Mouse (Mus musculus): ENCODE results near the gene Kmt5b. TPM values are rescaled to one million over a fixed set of nuclear protein-coding genes. Genes with fewer than 3 reads are reported as not detected.

Kmt5b gene
- polyA plus RNA-seq, 1 experiment from 2014 or later = 37.1 TPM

DNA sequence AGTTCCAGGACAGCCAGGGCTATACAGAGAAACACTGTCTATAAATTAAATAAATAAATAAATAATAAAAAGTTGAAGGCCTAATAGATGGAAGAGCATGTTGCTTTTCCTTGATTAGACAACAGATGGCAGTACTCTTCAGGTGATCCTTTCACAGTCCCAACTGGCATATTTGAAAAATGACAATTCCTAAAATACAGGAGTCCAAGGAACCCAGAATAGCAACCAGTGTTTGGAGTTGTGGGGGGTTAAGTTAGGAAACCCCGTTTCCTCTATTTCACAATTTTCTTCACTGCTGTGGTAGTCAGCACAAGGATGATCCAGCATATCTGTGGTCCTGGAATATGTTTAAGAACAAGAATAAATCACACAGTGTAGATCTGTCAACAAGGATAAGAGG lies 22.9 kb downstream of the Kmt5b start:
- H3K9me3 ChIP-seq = no peaks in the 10 kb centered on the region
- H3K4me3 ChIP-seq = no peak overlapping the region
- WGBS = 91% methylated on average over 1 of the region's 1 CpGs
- H3K36me3 ChIP-seq = peaks cover 94% of the 10 kb centered on the region
- no peak overlapping the region for H3K27ac ChIP-seq
- H3K4me1 ChIP-seq (replicated peaks) = no peaks in the 10 kb centered on the region
- no peaks in the 10 kb centered on the region for H3K27me3 ChIP-seq (ENCODE audit: insufficient read depth, poor library complexity, severe bottlenecking)
- no peak for DNase-seq (ENCODE audit: low spot score)

GRCm38 (mm10) chr19:3805526-3805925 lies 38.3 kb downstream of the Kmt5b start:
- WGBS = 91% methylated on average over 7 of the region's 7 CpGs
- Histone ChIP-seq H3K4me3 (no peak overlapping the region), H3K36me3 (peaks cover 93% of the 10 kb centered on the region), H3K27ac (no peak overlapping the region), H3K9me3 (no peaks in the 10 kb centered on the region), H3K4me1 (replicated peaks) (no peaks in the 10 kb centered on the region), H3K27me3 (ENCODE audit: insufficient read depth, poor library complexity, severe bottlenecking) (no peaks in the 10 kb centered on the region)
- DNase-seq (ENCODE audit: low spot score) = no peak

DNA sequence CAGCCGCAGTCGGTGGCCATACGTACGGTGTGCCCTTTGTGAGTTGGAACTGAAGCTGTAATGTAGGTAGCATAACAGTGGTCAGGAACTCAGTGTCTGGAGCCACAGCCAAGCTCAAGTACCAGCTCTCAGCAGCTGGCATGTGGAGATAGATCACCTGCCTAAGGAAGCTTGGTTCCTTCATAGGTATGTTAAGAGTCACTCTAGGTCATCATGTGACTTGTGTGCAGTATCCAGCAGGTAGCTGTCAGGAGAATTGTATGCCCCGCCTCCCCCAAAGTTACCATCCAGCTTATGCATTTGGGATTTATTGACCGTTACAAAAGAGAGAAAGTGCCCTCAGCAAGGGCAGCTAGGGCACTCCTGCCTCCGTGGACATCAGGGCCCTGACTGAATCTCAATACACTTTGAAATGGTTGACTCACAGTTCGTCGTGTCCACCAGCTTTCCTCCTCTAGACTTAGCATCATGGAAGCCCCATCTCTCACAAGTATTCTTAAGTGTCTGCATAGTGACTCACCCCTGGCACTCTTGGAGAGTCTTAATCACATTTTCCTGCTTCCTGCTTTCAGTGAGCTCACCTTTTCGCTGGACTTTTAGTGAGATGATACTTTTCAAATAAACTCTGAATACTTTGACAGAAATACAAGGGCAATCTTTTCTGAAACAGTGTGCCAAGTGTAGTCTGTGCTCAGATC lies 43.5 kb downstream of the Kmt5b start:
- no peak for DNase-seq (ENCODE audit: low spot score)
- H3K36me3 ChIP-seq = peaks cover 95% of the 10 kb centered on the region
- H3K27me3 ChIP-seq (ENCODE audit: insufficient read depth, poor library complexity, severe bottlenecking) = no peaks in the 10 kb centered on the region
- H3K9me3 ChIP-seq = no peaks in the 10 kb centered on the region
- WGBS = 95% methylated on average over 10 of the region's 10 CpGs
- no peak overlapping the region for H3K4me3 ChIP-seq
- H3K27ac ChIP-seq = no peak overlapping the region
- no peaks in the 10 kb centered on the region for H3K4me1 ChIP-seq (replicated peaks)

- Histone ChIP-seq H3K4me3 (no peak overlapping the region), H3K36me3 (peaks cover 77% of the 10 kb centered on the region), H3K27ac (no peak overlapping the region), H3K4me1 (replicated peaks) (no peaks in the 10 kb centered on the region), H3K9me3 (no peaks in the 10 kb centered on the region), H3K27me3 (ENCODE audit: insufficient read depth, poor library complexity, severe bottlenecking) (no peaks in the 10 kb centered on the region)
- 94% methylated on average over 10 of the region's 10 CpGs for WGBS
- no peak for DNase-seq (ENCODE audit: low spot score)
These were observed 47.2 kb downstream of the Kmt5b start for GRCm38 (mm10) chr19:3814461-3814860.

DNA sequence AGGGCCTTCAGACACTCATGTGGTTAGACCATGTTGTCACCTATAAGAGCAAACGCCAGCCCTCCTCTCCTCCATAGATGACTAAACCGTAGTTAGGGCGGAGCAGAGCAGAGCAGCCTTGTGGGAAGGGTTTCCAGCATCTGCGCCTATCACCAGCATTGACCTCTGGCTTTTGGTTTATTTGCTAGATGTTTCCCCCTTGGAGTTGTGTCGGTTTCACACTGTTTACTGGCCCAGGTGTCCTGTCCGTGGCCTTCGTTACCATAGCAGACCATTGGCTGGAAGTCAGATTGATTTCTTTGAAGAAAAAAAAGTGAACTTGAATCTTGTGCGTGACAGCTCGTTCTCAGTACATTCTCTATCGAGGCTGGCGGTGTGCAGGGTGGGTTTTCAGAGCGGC lies 48.6 kb downstream of the Kmt5b start:
- no peak for DNase-seq (ENCODE audit: low spot score)
- Histone ChIP-seq H3K27me3 (ENCODE audit: insufficient read depth, poor library complexity, severe bottlenecking) (no peaks in the 10 kb centered on the region), H3K4me1 (replicated peaks) (no peaks in the 10 kb centered on the region), H3K36me3 (peaks cover 63% of the 10 kb centered on the region), H3K27ac (no peak overlapping the region), H3K9me3 (no peaks in the 10 kb centered on the region), H3K4me3 (no peak overlapping the region)
- 94% methylated on average over 12 of the region's 12 CpGs for WGBS

GRCm38 (mm10) chr19:3819080-3819479 lies 51.9 kb downstream of the Kmt5b start:
- peaks cover 36% of the 10 kb centered on the region for H3K36me3 ChIP-seq
- WGBS = 73% methylated on average over 2 of the region's 2 CpGs
- H3K4me1 ChIP-seq (replicated peaks) = no peaks in the 10 kb centered on the region
- H3K27ac ChIP-seq = no peak overlapping the region
- H3K27me3 ChIP-seq (ENCODE audit: insufficient read depth, poor library complexity, severe bottlenecking) = no peaks in the 10 kb centered on the region
- H3K9me3 ChIP-seq = no peaks in the 10 kb centered on the region
- no peak for DNase-seq (ENCODE audit: low spot score)
- no peak overlapping the region for H3K4me3 ChIP-seq

GRCm38 (mm10) chr19:3819899-3820444 lies 52.8 kb downstream of the Kmt5b start:
- H3K27me3 ChIP-seq (ENCODE audit: insufficient read depth, poor library complexity, severe bottlenecking) = no peaks in the 10 kb centered on the region
- no peaks in the 10 kb centered on the region for H3K4me1 ChIP-seq (replicated peaks)
- H3K9me3 ChIP-seq = no peaks in the 10 kb centered on the region
- peaks cover 27% of the 10 kb centered on the region for H3K36me3 ChIP-seq
- 87% methylated on average over 2 of the region's 2 CpGs for WGBS
- no peak for DNase-seq (ENCODE audit: low spot score)
- no peak overlapping the region for H3K27ac ChIP-seq
- no peak overlapping the region for H3K4me3 ChIP-seq

DNA sequence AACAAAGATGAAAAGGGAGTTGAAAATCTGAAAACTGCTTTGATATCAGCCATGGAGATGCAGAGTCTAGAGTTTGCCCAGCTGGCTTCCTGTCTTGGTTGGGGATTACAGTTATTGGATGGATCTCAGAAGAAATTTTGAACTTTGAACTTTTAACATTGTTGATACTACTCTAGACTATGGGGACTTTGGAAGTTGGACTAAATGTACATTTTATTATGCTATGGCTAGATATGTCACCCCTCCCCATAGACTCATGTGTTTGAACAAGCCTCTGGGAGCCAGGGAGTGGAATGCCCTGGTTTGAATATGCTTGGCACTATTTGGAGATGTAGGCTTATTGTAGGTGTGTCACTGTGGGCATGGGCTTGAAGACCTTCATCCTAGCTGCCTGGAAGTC lies 57.8 kb downstream of the Kmt5b start:
- DNase-seq (ENCODE audit: low spot score) = no peak
- no peaks in the 10 kb centered on the region for H3K36me3 ChIP-seq

DNA sequence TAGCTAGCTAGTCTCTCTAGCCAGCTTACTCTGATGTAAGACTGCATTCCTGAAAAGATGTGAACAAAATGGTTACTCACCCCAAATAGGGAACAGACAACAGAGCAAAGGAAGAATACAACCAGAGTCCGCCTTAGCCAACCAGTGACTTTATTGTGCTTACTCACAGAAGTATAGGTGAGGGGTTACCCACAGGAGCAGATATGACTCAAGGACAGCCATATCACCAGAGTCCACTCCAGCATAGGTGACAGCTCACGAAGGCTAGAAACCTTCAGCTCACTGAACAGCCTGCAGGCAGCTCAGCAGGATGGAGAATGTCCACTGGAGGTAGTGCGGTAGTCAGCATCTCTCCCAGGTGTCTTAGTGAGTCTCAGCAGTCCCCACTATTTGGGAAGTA lies 62.6 kb downstream of the Kmt5b start:
- WGBS = 90% methylated on average over 3 of the region's 3 CpGs

More for the DNA sequence above, 57.8 kb downstream of the Kmt5b start:
- H3K9me3 ChIP-seq = no peaks in the 10 kb centered on the region
- no peaks in the 10 kb centered on the region for H3K27me3 ChIP-seq (ENCODE audit: insufficient read depth, poor library complexity, severe bottlenecking)
- H3K4me3 ChIP-seq = no peak overlapping the region
- no peak overlapping the region for H3K27ac ChIP-seq
- H3K4me1 ChIP-seq (replicated peaks) = no peaks in the 10 kb centered on the region

DNA sequence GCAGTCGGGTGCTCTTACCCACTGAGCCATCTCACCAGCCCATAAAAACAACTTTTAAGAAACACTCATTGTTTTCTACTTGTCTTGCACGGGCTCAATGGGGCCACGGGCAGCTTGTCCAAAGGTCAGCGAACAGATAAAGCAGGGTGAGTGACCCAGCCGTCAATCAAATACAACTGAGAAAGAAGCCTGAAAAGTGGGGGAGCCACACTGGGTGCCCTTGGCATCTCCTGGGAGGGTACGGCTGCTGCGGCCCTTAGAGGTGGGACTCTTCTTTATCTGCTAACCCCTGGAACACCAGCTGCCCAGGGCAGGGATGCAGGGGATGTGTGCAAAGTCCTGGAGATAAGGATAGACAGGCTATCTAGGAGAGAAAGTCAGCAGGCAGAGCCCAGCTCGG lies 64.5 kb downstream of the Kmt5b start:
- peaks cover 7% of the 10 kb centered on the region for H3K4me1 ChIP-seq (replicated peaks)
- peak; percentile 31 for DNase-seq (ENCODE audit: low spot score)
- H3K36me3 ChIP-seq = no peaks in the 10 kb centered on the region
- H3K4me3 ChIP-seq = no peak overlapping the region
- H3K9me3 ChIP-seq = no peaks in the 10 kb centered on the region
- H3K27me3 ChIP-seq (ENCODE audit: insufficient read depth, poor library complexity, severe bottlenecking) = no peaks in the 10 kb centered on the region
- 56% methylated on average over 8 of the region's 8 CpGs for WGBS
- H3K27ac ChIP-seq = no peak overlapping the region

More for the DNA sequence above, 62.6 kb downstream of the Kmt5b start:
- no peaks in the 10 kb centered on the region for H3K36me3 ChIP-seq
- no peak overlapping the region for H3K27ac ChIP-seq
- no peak for DNase-seq (ENCODE audit: low spot score)
- H3K4me3 ChIP-seq = no peak overlapping the region
- H3K4me1 ChIP-seq (replicated peaks) = peaks cover 7% of the 10 kb centered on the region
- no peaks in the 10 kb centered on the region for H3K27me3 ChIP-seq (ENCODE audit: insufficient read depth, poor library complexity, severe bottlenecking)
- no peaks in the 10 kb centered on the region for H3K9me3 ChIP-seq

GRCm38 (mm10) chr19:3832851-3833353 lies 65.7 kb downstream of the Kmt5b start:
- no peaks in the 10 kb centered on the region for H3K9me3 ChIP-seq
- H3K27me3 ChIP-seq (ENCODE audit: insufficient read depth, poor library complexity, severe bottlenecking) = no peaks in the 10 kb centered on the region
- H3K4me3 ChIP-seq = no peak overlapping the region
- H3K36me3 ChIP-seq = no peaks in the 10 kb centered on the region
- DNase-seq (ENCODE audit: low spot score) = no peak
- H3K4me1 ChIP-seq (replicated peaks) = peaks cover 7% of the 10 kb centered on the region
- 79% methylated on average over 4 of the region's 4 CpGs for WGBS
- no peak overlapping the region for H3K27ac ChIP-seq

- Histone ChIP-seq H3K27ac (no peak overlapping the region), H3K4me3 (no peak overlapping the region), H3K36me3 (no peaks in the 10 kb centered on the region), H3K4me1 (replicated peaks) (peaks cover 7% of the 10 kb centered on the region), H3K9me3 (no peaks in the 10 kb centered on the region), H3K27me3 (ENCODE audit: insufficient read depth, poor library complexity, severe bottlenecking) (no peaks in the 10 kb centered on the region)
- no peak for DNase-seq (ENCODE audit: low spot score)
- 90% methylated on average over 7 of the region's 7 CpGs for WGBS
These were observed 67.1 kb downstream of the Kmt5b start for GRCm38 (mm10) chr19:3834301-3834700.

GRCm38 (mm10) chr19:3836791-3837190 lies 69.6 kb downstream of the Kmt5b start:
- no peak overlapping the region for H3K4me3 ChIP-seq
- no peak for DNase-seq (ENCODE audit: low spot score)
- no peaks in the 10 kb centered on the region for H3K36me3 ChIP-seq
- H3K27ac ChIP-seq = no peak overlapping the region
- peaks cover 10% of the 10 kb centered on the region for H3K4me1 ChIP-seq (replicated peaks)
- H3K9me3 ChIP-seq = no peaks in the 10 kb centered on the region
- 89% methylated on average over 9 of the region's 9 CpGs for WGBS
- no peaks in the 10 kb centered on the region for H3K27me3 ChIP-seq (ENCODE audit: insufficient read depth, poor library complexity, severe bottlenecking)

Measured in hindbrain, embryonic 10.5 days (tissue).